Mouse (Mus musculus) limb, embryonic 15.5 days (tissue): Measurements from ENCODE around the gene Pcnx2. TPM values are rescaled to one million over a fixed set of nuclear protein-coding genes. Genes with fewer than 3 reads are reported as not detected.

Experiments used
- ATAC-seq: fragments of 200-750 bp; cut with Nextera tagmentation; 2 replicates; pipeline ENCODE4 v1.8.0; 2017; ENCODE audit warnings: low read depth, moderate TSS enrichment; ENCODE audit not compliant: insufficient number of reproducible peaks, low FRiP score, low TSS enrichment
- H3K27ac ChIP-seq: fragments of 300-500 bp; sonication (generic); 2 replicates; pipeline ENCODE4 v1.5.1; 2015; ENCODE audit warnings: moderate library complexity, mild to moderate bottlenecking, inconsistent platforms
- H3K27me3 ChIP-seq: fragments of 300-500 bp; sonication (generic); 2 replicates; pipeline ENCODE4 v1.6.1; 2015; ENCODE audit warnings: inconsistent platforms
- H3K36me3 ChIP-seq: fragments of 300-500 bp; sonication (generic); 2 replicates; pipeline ENCODE4 v1.6.1; 2015; ENCODE audit warnings: inconsistent platforms
- H3K4me1 ChIP-seq: fragments of 300-500 bp; sonication (generic); 2 replicates; pipeline ENCODE4 v1.6.1; 2015; ENCODE audit warnings: inconsistent platforms
- H3K4me2 ChIP-seq: fragments of 300-500 bp; sonication (generic); 2 replicates; pipeline ENCODE4 v1.6.1; 2015; ENCODE audit warnings: mild to moderate bottlenecking, inconsistent platforms
- H3K4me3 ChIP-seq: fragments of 300-500 bp; sonication (generic); 2 replicates; pipeline ENCODE4 v1.5.1; 2015; ENCODE audit warnings: mild to moderate bottlenecking, inconsistent platforms
- H3K9ac ChIP-seq: fragments of 300-500 bp; sonication (generic); 2 replicates; pipeline ENCODE4 v1.6.1; 2015; ENCODE audit warnings: inconsistent platforms
- H3K9me3 ChIP-seq: fragments of 300-500 bp; sonication (generic); 2 replicates; pipeline ENCODE4 v1.6.1; 2016; ENCODE audit warnings: inconsistent platforms
- WGBS: fragments of 180-500 bp; shearing (Covaris S2); methylation state at CpG from one replicate; pipeline ENCODE4 v1.1.7; 2015; 5-methylcytosine and 5-hydroxymethylcytosine counted together
- polyA plus RNA-seq: library from polyadenylated mRNA; unstranded; fragments of >200 nt; fragmentation: Nextera tagmentation; extraction: Ambion mirVana; gene quantifications from 2 replicates; pipeline ENCODE4 v1.2.1, GENCODE M21; 2015

Gene Pcnx2
- polyA plus RNA-seq, 1 experiment from 2014 or later: 0.70 TPM

DNA sequence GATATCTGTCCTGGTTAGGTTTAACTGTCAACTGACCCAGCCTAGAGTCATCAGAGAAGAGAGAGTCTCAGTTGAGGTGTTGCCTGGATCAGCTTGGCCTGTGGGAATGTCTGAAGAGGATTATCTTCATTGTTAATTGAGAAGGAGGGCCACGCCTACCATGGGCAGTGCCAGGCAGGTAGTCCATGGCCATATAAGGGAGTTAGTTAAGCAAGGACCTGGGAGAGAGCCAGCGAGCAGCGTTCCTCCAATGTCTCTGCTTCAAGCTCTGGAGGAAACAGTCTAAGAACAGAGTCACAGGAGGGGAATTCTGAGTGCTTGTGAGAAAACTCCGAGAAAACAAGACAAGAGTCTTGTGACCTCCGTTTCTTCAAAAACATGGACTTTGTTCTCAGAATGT, 81.4 kb downstream of the Pcnx2 start:
- no peak overlapping the region for H3K27ac ChIP-seq
- 66% methylated on average over 5 of the region's 5 CpGs for WGBS
- H3K4me3 ChIP-seq: no peak overlapping the region
- no peaks in the 10 kb centered on the region for H3K27me3 ChIP-seq
- H3K4me2 ChIP-seq: no peak overlapping the region
- ATAC-seq: no peak
- no peaks in the 10 kb centered on the region for H3K9me3 ChIP-seq
- H3K4me1 ChIP-seq: no peaks in the 10 kb centered on the region
- no peaks in the 10 kb centered on the region for H3K36me3 ChIP-seq
- no peak overlapping the region for H3K9ac ChIP-seq

DNA sequence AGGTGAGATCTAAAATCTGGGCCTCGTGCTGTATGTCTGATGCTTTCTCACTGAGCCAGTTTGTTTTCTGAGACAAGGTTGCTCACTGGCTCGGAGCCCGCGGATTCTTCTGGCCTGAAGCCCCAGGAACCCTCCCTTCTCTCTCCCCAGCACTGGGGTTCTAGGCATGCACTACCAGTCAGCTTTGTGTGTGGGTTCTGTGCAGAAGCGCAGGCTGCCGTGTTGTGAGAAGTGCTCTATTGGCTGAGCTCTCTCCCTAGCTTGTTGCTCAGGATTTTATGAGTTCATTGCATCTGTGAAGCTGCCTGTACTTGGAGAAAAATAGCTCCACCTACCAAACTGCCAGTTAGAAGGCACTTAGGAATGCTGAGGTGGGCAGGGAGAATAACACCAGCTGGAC, 89.3 kb downstream of the Pcnx2 start:
- H3K9me3 ChIP-seq: no peaks in the 10 kb centered on the region
- peaks cover 3% of the 10 kb centered on the region; the same call in 1 of the 2 replicates for H3K4me1 ChIP-seq
- no peak overlapping the region; the same call in 1 of the 2 replicates for H3K27ac ChIP-seq
- no peak overlapping the region for H3K4me2 ChIP-seq
- WGBS: 51% methylated on average over 6 of the region's 6 CpGs
- no peaks in the 10 kb centered on the region for H3K36me3 ChIP-seq
- no peak overlapping the region for H3K9ac ChIP-seq
- no peaks in the 10 kb centered on the region for H3K27me3 ChIP-seq
- no peak overlapping the region for H3K4me3 ChIP-seq
- no peak for ATAC-seq

DNA sequence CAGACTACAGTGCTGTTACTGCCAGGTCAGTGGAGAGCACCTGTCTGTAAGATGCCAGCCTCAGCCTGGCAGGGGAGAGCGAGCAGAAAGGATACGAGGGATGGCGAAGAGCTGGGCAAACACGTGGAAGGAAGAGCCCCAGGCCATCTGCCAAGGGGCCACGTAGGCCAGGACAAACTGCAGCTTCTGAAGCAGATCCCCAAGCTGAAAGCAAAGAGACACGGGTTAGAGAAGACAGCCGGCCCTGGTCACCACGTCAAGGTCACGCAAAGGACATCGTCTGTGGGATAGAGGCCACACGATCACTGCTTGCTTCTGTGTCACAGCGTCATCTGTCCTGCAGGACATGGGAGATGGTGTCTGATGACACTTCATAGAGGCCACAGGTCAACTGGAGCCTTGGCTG, 90.2 kb downstream of the Pcnx2 start:
- Histone ChIP-seq H3K4me3 (no peak overlapping the region), H3K9me3 (no peaks in the 10 kb centered on the region), H3K9ac (no peak overlapping the region), H3K27me3 (no peaks in the 10 kb centered on the region), H3K4me1 (peaks cover 3% of the 10 kb centered on the region; the same call in 1 of the 2 replicates), H3K27ac (no peak overlapping the region), H3K36me3 (no peaks in the 10 kb centered on the region), H3K4me2 (no peak overlapping the region)
- WGBS: 89% methylated on average over 12 of the region's 12 CpGs
- ATAC-seq: no peak

- Histone ChIP-seq H3K4me2 (no peak overlapping the region), H3K36me3 (no peaks in the 10 kb centered on the region), H3K9me3 (no peaks in the 10 kb centered on the region), H3K27ac (no peak overlapping the region), H3K9ac (no peak overlapping the region), H3K4me1 (peaks cover 3% of the 10 kb centered on the region; the same call in 1 of the 2 replicates), H3K27me3 (no peaks in the 10 kb centered on the region), H3K4me3 (no peak overlapping the region)
- no peak for ATAC-seq
- 84% methylated on average over 12 of the region's 12 CpGs for WGBS
Observed at GRCm38 (mm10) chr8:125806459-125806858, 91.7 kb downstream of the Pcnx2 start.

DNA sequence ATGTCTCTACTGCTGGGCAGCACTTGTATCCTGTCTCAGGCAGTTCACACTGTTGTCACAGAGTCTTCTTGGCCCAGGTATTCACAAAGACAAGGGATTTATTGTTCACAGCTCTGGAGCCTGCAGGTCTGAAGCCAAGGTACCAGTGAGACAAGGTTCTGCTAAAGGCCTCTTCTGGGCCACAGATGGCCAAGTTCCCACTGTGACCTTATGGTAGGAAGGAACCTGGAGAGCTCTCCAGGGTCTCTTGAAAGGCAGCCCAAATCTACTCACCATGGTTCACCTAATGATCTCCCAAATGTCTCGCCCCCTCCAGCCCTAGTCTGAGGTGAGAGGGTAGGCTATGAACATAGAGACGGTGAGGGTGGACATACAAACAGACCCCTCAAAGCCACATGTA, 101.1 kb downstream of the Pcnx2 start:
- Histone ChIP-seq H3K9me3 (no peaks in the 10 kb centered on the region), H3K27me3 (no peaks in the 10 kb centered on the region), H3K4me3 (no peak overlapping the region), H3K9ac (no peak overlapping the region), H3K4me2 (no peak overlapping the region), H3K4me1 (no peaks in the 10 kb centered on the region), H3K27ac (no peak overlapping the region), H3K36me3 (no peaks in the 10 kb centered on the region)
- WGBS: 87% methylated on average over 2 of the region's 2 CpGs
- ATAC-seq: no peak

GRCm38 (mm10) chr8:125795341-125795740, 102.8 kb downstream of the Pcnx2 start:
- WGBS: 74% methylated on average over 2 of the region's 2 CpGs
- H3K9ac ChIP-seq: no peak overlapping the region
- ATAC-seq: no peak
- no peaks in the 10 kb centered on the region for H3K36me3 ChIP-seq
- no peaks in the 10 kb centered on the region for H3K9me3 ChIP-seq
- H3K4me2 ChIP-seq: no peak overlapping the region
- H3K27ac ChIP-seq: no peak overlapping the region
- H3K4me3 ChIP-seq: no peak overlapping the region
- no peaks in the 10 kb centered on the region for H3K27me3 ChIP-seq
- H3K4me1 ChIP-seq: peaks cover 5% of the 10 kb centered on the region; the same call in 1 of the 2 replicates

GRCm38 (mm10) chr8:125792816-125793455, 105.2 kb downstream of the Pcnx2 start:
- Histone ChIP-seq H3K27ac (no peak overlapping the region), H3K4me3 (no peak overlapping the region), H3K9ac (no peak overlapping the region), H3K36me3 (no peaks in the 10 kb centered on the region), H3K9me3 (no peaks in the 10 kb centered on the region), H3K4me1 (peaks cover 5% of the 10 kb centered on the region; the same call in 1 of the 2 replicates), H3K27me3 (no peaks in the 10 kb centered on the region), H3K4me2 (no peak overlapping the region)
- WGBS: 65% methylated on average over 9 of the region's 9 CpGs
- no peak for ATAC-seq

DNA sequence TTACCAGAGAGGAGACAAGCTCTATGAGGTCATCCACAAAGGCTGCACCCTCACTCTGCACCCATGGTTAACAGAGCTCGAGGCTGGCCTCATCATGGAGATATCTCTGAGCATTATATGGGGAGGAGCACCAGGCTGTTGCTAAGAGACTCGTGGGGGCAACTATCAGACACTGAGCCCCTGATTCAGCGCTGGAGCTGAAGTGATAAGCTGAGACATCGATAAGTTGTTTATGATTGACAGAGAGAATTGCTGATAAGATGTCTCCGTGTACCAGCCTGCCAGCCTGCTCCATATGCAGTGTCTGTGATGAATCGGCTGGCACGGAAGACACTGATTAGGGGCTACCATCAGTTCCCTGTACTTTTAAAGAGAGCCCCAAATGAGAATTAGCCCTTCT, 111.2 kb downstream of the Pcnx2 start:
- no peak overlapping the region for H3K4me2 ChIP-seq
- no peak overlapping the region for H3K9ac ChIP-seq
- no peak for ATAC-seq
- H3K4me1 ChIP-seq: peaks cover 5% of the 10 kb centered on the region; the same call in 1 of the 2 replicates
- H3K4me3 ChIP-seq: no peak overlapping the region
- WGBS: 86% methylated on average over 7 of the region's 7 CpGs
- no peak overlapping the region for H3K27ac ChIP-seq
- H3K27me3 ChIP-seq: no peaks in the 10 kb centered on the region
- H3K36me3 ChIP-seq: no peaks in the 10 kb centered on the region
- H3K9me3 ChIP-seq: no peaks in the 10 kb centered on the region

DNA sequence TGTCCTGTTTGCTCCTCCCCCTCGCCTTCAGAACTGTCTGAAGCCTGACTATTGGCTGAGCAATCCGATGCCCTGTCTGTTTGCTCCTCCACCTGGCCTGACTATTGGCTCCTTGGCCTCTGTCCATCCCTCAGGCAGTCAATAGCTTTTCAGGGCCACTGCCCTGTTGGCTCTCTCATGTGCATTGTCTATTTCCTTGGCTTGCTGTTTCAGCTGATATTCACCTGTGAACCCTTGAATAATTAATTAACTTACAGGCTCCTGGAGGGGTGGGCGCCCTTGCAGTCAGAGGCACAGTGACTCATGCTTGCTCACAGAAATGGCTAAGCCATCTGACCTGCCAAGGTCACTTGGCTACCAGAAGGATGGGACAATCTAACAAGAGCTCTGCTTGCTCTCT, 116.0 kb downstream of the Pcnx2 start:
- Histone ChIP-seq H3K4me3 (no peak overlapping the region), H3K27me3 (no peaks in the 10 kb centered on the region), H3K4me1 (no peaks in the 10 kb centered on the region), H3K4me2 (no peak overlapping the region), H3K9ac (no peak overlapping the region), H3K27ac (no peak overlapping the region), H3K9me3 (no peaks in the 10 kb centered on the region), H3K36me3 (no peaks in the 10 kb centered on the region)
- ATAC-seq: no peak
- WGBS: 61% methylated on average over 3 of the region's 3 CpGs

GRCm38 (mm10) chr8:125779656-125780055, 118.5 kb downstream of the Pcnx2 start:
- Histone ChIP-seq H3K4me3 (no peak overlapping the region), H3K4me1 (no peaks in the 10 kb centered on the region), H3K27ac (no peak overlapping the region), H3K36me3 (no peaks in the 10 kb centered on the region), H3K9me3 (no peaks in the 10 kb centered on the region), H3K27me3 (no peaks in the 10 kb centered on the region), H3K4me2 (no peak overlapping the region), H3K9ac (no peak overlapping the region)
- 46% methylated on average over 8 of the region's 8 CpGs for WGBS
- ATAC-seq: no peak

GRCm38 (mm10) chr8:125778919-125779318, 119.2 kb downstream of the Pcnx2 start:
- ATAC-seq: peak; percentile 79; the same call in 1 of the 2 replicates
- WGBS: 88% methylated on average over 5 of the region's 5 CpGs

GRCm38 (mm10) chr8:125777478-125778164, 120.5 kb downstream of the Pcnx2 start:
- H3K27ac ChIP-seq: peak overlapping the region; percentile 5; the same call in 1 of the 2 replicates
- H3K9ac ChIP-seq: no peak overlapping the region
- no peak overlapping the region for H3K4me3 ChIP-seq
- H3K9me3 ChIP-seq: no peaks in the 10 kb centered on the region
- 55% methylated on average over 12 of the region's 12 CpGs for WGBS
- ATAC-seq: no peak
- no peaks in the 10 kb centered on the region for H3K4me1 ChIP-seq
- no peaks in the 10 kb centered on the region for H3K27me3 ChIP-seq
- H3K36me3 ChIP-seq: no peaks in the 10 kb centered on the region
- H3K4me2 ChIP-seq: no peak overlapping the region

More at GRCm38 (mm10) chr8:125778919-125779318, 119.2 kb downstream of the Pcnx2 start:
- Histone ChIP-seq H3K36me3 (no peaks in the 10 kb centered on the region), H3K27ac (no peak overlapping the region), H3K4me2 (no peak overlapping the region), H3K4me3 (no peak overlapping the region), H3K4me1 (no peaks in the 10 kb centered on the region), H3K27me3 (no peaks in the 10 kb centered on the region), H3K9ac (no peak overlapping the region), H3K9me3 (no peaks in the 10 kb centered on the region)
